Mouse (Mus musculus): Measurements from ENCODE around the gene Mpp6.

- TF ChIP-seq POLR2A (IDR thresholded peaks at IDR 0.05; ENCODE audit: insufficient read depth, low read length) (no peak), CTCF (IDR thresholded peaks at IDR 0.05; ENCODE audit: low read depth, low read length) (no peak)
These were observed 109.0 kb downstream of the Mpp6 start for GRCm38 (mm10) chr6:50219066-50219465.
